Comparison of ENCODE assay signal across 20 mouse cellular contexts in the genomic region with DNA sequence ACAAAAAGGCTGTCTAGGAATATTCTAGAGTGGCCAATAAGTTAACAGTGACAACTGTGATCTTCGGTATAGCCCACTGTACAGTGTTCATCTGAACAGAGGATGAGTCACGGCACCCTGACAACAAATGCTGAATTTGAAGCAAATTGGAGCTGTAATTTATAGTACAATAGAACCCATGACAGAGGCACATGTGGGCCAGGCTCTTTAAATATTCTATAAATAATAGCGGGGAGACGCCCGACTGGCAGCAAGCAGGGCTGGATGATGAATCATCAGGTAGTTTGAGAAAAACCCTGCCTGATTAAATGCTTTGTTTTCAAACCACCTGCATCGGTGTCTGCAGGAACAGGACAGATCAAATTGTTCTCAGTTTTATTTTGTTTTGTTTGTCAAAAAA.
A peak's percentile ranks its signal among the peaks of the same experiment; 100 is the strongest.
DNase-seq lines count a peak whose midpoint lies in the region; ATAC-seq and TF ChIP-seq lines count a peak whose summit lies in the region.
"Had no signal": no experiment of that assay in that cellular context is flagged by ENCODE, and none has a peak within 500 bp of the region (broad histone marks: within the 10 kb centered on the region; RNA-seq: fewer than 3 reads in every experiment).

No protein-coding gene starts in this region.

- no peak overlapping the region for H3K4me2 ChIP-seq in kidney, embryonic 16.5 days (replicated peaks; ENCODE audit: low read depth, low read length)
- H3K4me2 ChIP-seq in kidney, embryonic 15.5 days, result no peak overlapping the region
- no peak overlapping the region for H3K4me2 ChIP-seq in neural tube, embryonic 11.5 days (ENCODE audit: low read depth)
- H3K4me2 ChIP-seq: embryonic facial prominence, embryonic 13.5 days; intestine, embryonic 15.5 days; midbrain, embryonic 12.5 days; neural tube, embryonic 15.5 days had no signal

- ATAC-seq in kidney, embryonic 16.5 days (ENCODE audit: low FRiP score, low TSS enrichment), result peak; percentile 31; the same call in 1 of the 2 replicates
- ATAC-seq in kidney, embryonic 15.5 days (replicated peaks; ENCODE audit: low FRiP score), result no peak
- peak; percentile 62 for ATAC-seq in neural tube, embryonic 11.5 days (ENCODE audit: insufficient read depth, low FRiP score, low TSS enrichment)
- ATAC-seq: CD4-positive, CD25-positive, alpha-beta regulatory T cell, adult 4 months; forebrain, embryonic 16.5 days; intestine, embryonic 15.5 days; liver, postnatal 0 days had no signal

- no peaks in the 10 kb centered on the region for H3K4me1 ChIP-seq in kidney, embryonic 16.5 days (ENCODE audit: insufficient read depth, low read length)
- no peaks in the 10 kb centered on the region for H3K4me1 ChIP-seq in kidney, embryonic 15.5 days
- H3K4me1 ChIP-seq in neural tube, embryonic 11.5 days (ENCODE audit: control insufficient read depth, insufficient read depth, low read length), result no peaks in the 10 kb centered on the region
- H3K4me1 ChIP-seq: embryonic facial prominence, embryonic 13.5 days; heart, embryonic 10.5 days; intestine, embryonic 15.5 days; limb, embryonic 10.5 days; midbrain, embryonic 12.5 days; neural tube, embryonic 15.5 days had no signal

- no peak overlapping the region for H3K27ac ChIP-seq in kidney, embryonic 16.5 days (ENCODE audit: low read length)
- no peak overlapping the region for H3K27ac ChIP-seq in kidney, embryonic 15.5 days
- no peak overlapping the region for H3K27ac ChIP-seq in neural tube, embryonic 11.5 days (ENCODE audit: low read depth, low read length)
- no peak overlapping the region for H3K27ac ChIP-seq in gastrocnemius, adult 2 months
- H3K27ac ChIP-seq: embryonic facial prominence, embryonic 13.5 days; heart, embryonic 10.5 days; intestine, embryonic 15.5 days; limb, embryonic 10.5 days; midbrain, embryonic 12.5 days; neural tube, embryonic 15.5 days had no signal

- H3K27me3 ChIP-seq in kidney, embryonic 16.5 days (ENCODE audit: insufficient read depth, low read length), result no peaks in the 10 kb centered on the region
- H3K27me3 ChIP-seq in kidney, embryonic 15.5 days, result no peaks in the 10 kb centered on the region
- no peaks in the 10 kb centered on the region for H3K27me3 ChIP-seq in neural tube, embryonic 11.5 days (ENCODE audit: control insufficient read depth, insufficient read depth, low read length)
- H3K27me3 ChIP-seq: embryonic facial prominence, embryonic 13.5 days; intestine, embryonic 15.5 days; midbrain, embryonic 12.5 days; neural tube, embryonic 15.5 days had no signal

- DNase-seq in neural tube, embryonic 11.5 days (ENCODE audit: low spot score), result no peak
- DNase-seq in neural tube, embryonic 10.5 days (ENCODE audit: extremely low spot score, low spot score), result no peak
- DNase-seq in MN1 (ENCODE audit: low spot score), result peak; percentile 84
- peak; percentile 49 to 59 for DNase-seq in left cerebral cortex, adult 9 months (ENCODE audit: low spot score in 2 of 2)
- no peak for DNase-seq in retina, embryonic 14.5 days (ENCODE audit: low spot score)
- DNase-seq in gastrocnemius, adult 2 months, result no peak
- DNase-seq: kidney, adult 9 months; liver, postnatal 0 days; thymus, adult 18-20 months had no signal

- H3K36me3 ChIP-seq in kidney, embryonic 16.5 days (ENCODE audit: insufficient read depth, low read length), result no peaks in the 10 kb centered on the region
- H3K36me3 ChIP-seq in kidney, embryonic 15.5 days, result no peaks in the 10 kb centered on the region
- H3K36me3 ChIP-seq in neural tube, embryonic 11.5 days (ENCODE audit: control insufficient read depth, insufficient read depth, low read length), result no peaks in the 10 kb centered on the region
- H3K36me3 ChIP-seq: embryonic facial prominence, embryonic 13.5 days; G1E; heart, embryonic 10.5 days; intestine, embryonic 15.5 days; limb, embryonic 10.5 days; midbrain, embryonic 12.5 days; neural tube, embryonic 15.5 days had no signal

- intact Hi-C loops in gastrocnemius, adult 2 months (cut with DNase I), result no loop called here

- H3K9me3 ChIP-seq in kidney, embryonic 16.5 days (ENCODE audit: low read length), result no peaks in the 10 kb centered on the region
- no peaks in the 10 kb centered on the region for H3K9me3 ChIP-seq in kidney, embryonic 15.5 days (replicated peaks)
- H3K9me3 ChIP-seq in neural tube, embryonic 11.5 days (ENCODE audit: control insufficient read depth, low read length), result no peaks in the 10 kb centered on the region
- H3K9me3 ChIP-seq: embryonic facial prominence, embryonic 13.5 days; G1E; heart, embryonic 10.5 days; intestine, embryonic 15.5 days; limb, embryonic 10.5 days; midbrain, embryonic 12.5 days; neural tube, embryonic 15.5 days had no signal

- H3K4me3 ChIP-seq in kidney, embryonic 16.5 days (ENCODE audit: low read length), result no peak overlapping the region
- H3K4me3 ChIP-seq in kidney, embryonic 15.5 days (replicated peaks), result no peak overlapping the region
- H3K4me3 ChIP-seq in neural tube, embryonic 11.5 days (ENCODE audit: low read depth, low read length), result no peak overlapping the region
- H3K4me3 ChIP-seq in gastrocnemius, adult 2 months, result no peak overlapping the region
- H3K4me3 ChIP-seq: embryonic facial prominence, embryonic 13.5 days; heart, embryonic 10.5 days; intestine, embryonic 15.5 days; limb, embryonic 10.5 days; midbrain, embryonic 12.5 days; neural tube, embryonic 15.5 days had no signal

- H3K9ac ChIP-seq in kidney, embryonic 16.5 days (replicated peaks; ENCODE audit: low read length), result no peak overlapping the region
- no peak overlapping the region for H3K9ac ChIP-seq in kidney, embryonic 15.5 days
- H3K9ac ChIP-seq in neural tube, embryonic 11.5 days (ENCODE audit: low read length), result no peak overlapping the region
- H3K9ac ChIP-seq: embryonic facial prominence, embryonic 13.5 days; intestine, embryonic 15.5 days; liver, postnatal 0 days; midbrain, embryonic 12.5 days; neural tube, embryonic 15.5 days had no signal

- WGBS in kidney, embryonic 16.5 days, result 37% methylated on average over 6 of the region's 6 CpGs
- WGBS in kidney, embryonic 15.5 days, result 47% methylated on average over 6 of the region's 6 CpGs
- 72% methylated on average over 6 of the region's 6 CpGs for WGBS in neural tube, embryonic 11.5 days

- TF ChIP-seq CTCF in gastrocnemius, adult 2 months (IDR thresholded peaks at IDR 0.05), result no peak

Comparison
In these comparisons a context has a peak if more than half of its experiments do, and no peak if none do; other contexts are left out.
1. DNase-seq: peak in MN1 (single experiment) and left cerebral cortex, adult 9 months (2 of 2); none in neural tube, embryonic 11.5 days (single experiment), neural tube, embryonic 10.5 days (single experiment), retina, embryonic 14.5 days (single experiment) and gastrocnemius, adult 2 months (single experiment).